Mouse (Mus musculus): ENCODE results near the gene Hat1.

DNA sequence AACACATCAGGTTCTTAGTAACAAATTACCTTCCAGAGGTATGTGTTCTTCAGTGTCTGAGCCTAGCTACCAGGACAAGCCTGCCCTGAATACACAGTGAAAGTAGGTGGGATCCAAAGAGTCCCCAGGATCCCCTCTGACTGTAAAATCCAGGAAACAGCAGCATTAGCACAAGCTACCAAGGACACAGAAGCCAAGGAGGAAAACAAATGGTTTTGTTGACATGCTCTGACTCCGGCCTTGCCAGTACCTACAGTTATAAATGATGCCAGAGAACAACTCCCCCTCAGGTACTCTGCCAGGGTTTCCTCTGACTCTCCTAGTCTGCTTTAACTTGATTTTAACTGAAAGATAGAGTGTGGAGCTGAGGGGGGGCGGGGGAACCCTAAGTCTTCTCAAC, 39.2 kb upstream of the Hat1 start:
- TF ChIP-seq CTCF (IDR thresholded peaks at IDR 0.05; ENCODE audit: borderline replicate concordance, extremely low read depth, insufficient read depth, insufficient read length) (no peak), POLR2A (IDR thresholded peaks at IDR 0.05; ENCODE audit: borderline replicate concordance, extremely low read depth, insufficient read depth, insufficient read length, poor library complexity, severe bottlenecking) (no peak)

All from brain, embryonic 14.5 days (tissue).